Comparison of ENCODE assay signal across 24 mouse cellular contexts in genomic region chr2:137497616-137498015, GRCm38 (mm10).
"Had no signal": no experiment of that assay in that cellular context is flagged by ENCODE, and none has a peak within 500 bp of the region (broad histone marks: within the 10 kb centered on the region; RNA-seq: fewer than 3 reads in every experiment).

No protein-coding gene starts in this region.

- H3K27me3 ChIP-seq: heart, embryonic 13.5 days; heart, embryonic 15.5 days; hindbrain, embryonic 13.5 days; hindbrain, embryonic 15.5 days; limb, embryonic 13.5 days; limb, embryonic 15.5 days had no signal

- H3K9ac ChIP-seq: forebrain, postnatal 0 days; heart, embryonic 13.5 days; heart, embryonic 15.5 days; hindbrain, embryonic 13.5 days; hindbrain, embryonic 15.5 days; limb, embryonic 13.5 days; limb, embryonic 15.5 days; liver, embryonic 14.5 days had no signal

- H3K36me3 ChIP-seq: heart, embryonic 13.5 days; heart, embryonic 15.5 days; hindbrain, embryonic 13.5 days; hindbrain, embryonic 15.5 days; limb, embryonic 13.5 days; limb, embryonic 15.5 days had no signal

- H3K4me3 ChIP-seq: heart, adult 2 months; heart, embryonic 13.5 days; heart, embryonic 15.5 days; hindbrain, embryonic 13.5 days; hindbrain, embryonic 15.5 days; limb, embryonic 13.5 days; limb, embryonic 15.5 days had no signal

- H3K4me2 ChIP-seq: heart, embryonic 11.5 days; heart, embryonic 13.5 days; heart, embryonic 15.5 days; hindbrain, embryonic 13.5 days; hindbrain, embryonic 15.5 days; limb, embryonic 13.5 days; limb, embryonic 15.5 days; liver, embryonic 11.5 days had no signal

- H3K4me1 ChIP-seq: heart, embryonic 13.5 days; heart, embryonic 15.5 days; hindbrain, embryonic 13.5 days; hindbrain, embryonic 15.5 days; limb, embryonic 13.5 days; limb, embryonic 15.5 days had no signal

- H3K9me3 ChIP-seq: heart, embryonic 13.5 days; heart, embryonic 15.5 days; hindbrain, embryonic 13.5 days; hindbrain, embryonic 15.5 days; limb, embryonic 13.5 days; limb, embryonic 15.5 days had no signal

- DNase-seq: forebrain, postnatal 0 days; gastrocnemius, postnatal 14 days; gastrocnemius, postnatal 36 days; heart, adult 11 months; heart, adult 2 months; heart, postnatal 14 days; heart, postnatal 36 days; kidney, adult 11 months; kidney, postnatal 25 days; layer of hippocampus, adult 9-11 months; layer of hippocampus, postnatal 36 days; left cerebral cortex, postnatal 4 days had no signal

- ATAC-seq: forebrain, postnatal 0 days; hindbrain, postnatal 0 days; intestine, embryonic 16.5 days had no signal

- H3K27ac ChIP-seq: heart, adult 2 months; heart, embryonic 13.5 days; heart, embryonic 15.5 days; hindbrain, embryonic 13.5 days; hindbrain, embryonic 15.5 days; hindbrain, postnatal 0 days; kidney, postnatal 0 days; limb, embryonic 13.5 days; limb, embryonic 15.5 days; liver, embryonic 14.5 days had no signal
